Mouse (Mus musculus) erythroblast, embryonic 14.5 days (primary cell): ENCODE results near the gene Hnrnpa3. TPM values are rescaled to one million over a fixed set of nuclear protein-coding genes. Genes with fewer than 3 reads are reported as not detected.

Source experiments
- H3K27me3 ChIP-seq: 2 replicates; pipeline ENCODE4 v1.6.1; 2012; ENCODE audit warnings: inconsistent platforms; ENCODE audit not compliant: control insufficient read depth
- H3K36me3 ChIP-seq: 2 replicates; pipeline ENCODE4 v1.6.1; 2012; ENCODE audit warnings: mild to moderate bottlenecking, inconsistent platforms; ENCODE audit not compliant: control insufficient read depth
- H3K4me1 ChIP-seq: 2 replicates; pipeline ENCODE4 v1.6.1; 2012; ENCODE audit warnings: inconsistent platforms; ENCODE audit not compliant: control insufficient read depth
- H3K4me3 ChIP-seq: replicated peaks from 2 replicates; pipeline ENCODE3; 2012; ENCODE audit warnings: moderate library complexity, mild to moderate bottlenecking, inconsistent platforms
- H3K9me3 ChIP-seq: 2 replicates; pipeline ENCODE4 v1.6.1; 2012; ENCODE audit warnings: low read length, inconsistent platforms, mixed read lengths; ENCODE audit not compliant: control insufficient read depth
- GATA1 ChIP-seq: IDR thresholded peaks from 2 replicates; pipeline ENCODE4 v1.6.1; 2012; ENCODE audit warnings: low read length, inconsistent platforms, mixed read lengths
- TAL1 ChIP-seq: IDR thresholded peaks from 3 replicates; pipeline ENCODE4 v1.6.1; 2012; ENCODE audit warnings: low read length, inconsistent platforms, mixed read lengths
- polyA plus RNA-seq: library from polyadenylated mRNA; stranded (reverse); fragments of >175 nt; gene quantifications from 2 replicates; pipeline ENCODE4 v1.2.3, GENCODE M21; 2012

Gene Hnrnpa3
- polyA plus RNA-seq, 1 experiment: 16.1 TPM

GRCm38 (mm10) chr2:75670446-75671336 lies 11.6 kb downstream of the Hnrnpa3 start:
- TF ChIP-seq GATA1 (no peak), TAL1 (no peak)
- Histone ChIP-seq H3K27me3 (no peaks in the 10 kb centered on the region), H3K9me3 (no peaks in the 10 kb centered on the region), H3K36me3 (peaks cover 38% of the 10 kb centered on the region), H3K4me1 (peaks cover 11% of the 10 kb centered on the region), H3K4me3 (no peak overlapping the region)

- H3K4me1 ChIP-seq: peaks cover 11% of the 10 kb centered on the region
- no peak overlapping the region for H3K4me3 ChIP-seq
- H3K9me3 ChIP-seq: no peaks in the 10 kb centered on the region
- TF ChIP-seq TAL1: no peak
- no peak for TF ChIP-seq GATA1
- H3K36me3 ChIP-seq: peaks cover 40% of the 10 kb centered on the region
- no peaks in the 10 kb centered on the region for H3K27me3 ChIP-seq
Measured at GRCm38 (mm10) chr2:75671337-75671660, 12.2 kb downstream of the Hnrnpa3 start.

DNA sequence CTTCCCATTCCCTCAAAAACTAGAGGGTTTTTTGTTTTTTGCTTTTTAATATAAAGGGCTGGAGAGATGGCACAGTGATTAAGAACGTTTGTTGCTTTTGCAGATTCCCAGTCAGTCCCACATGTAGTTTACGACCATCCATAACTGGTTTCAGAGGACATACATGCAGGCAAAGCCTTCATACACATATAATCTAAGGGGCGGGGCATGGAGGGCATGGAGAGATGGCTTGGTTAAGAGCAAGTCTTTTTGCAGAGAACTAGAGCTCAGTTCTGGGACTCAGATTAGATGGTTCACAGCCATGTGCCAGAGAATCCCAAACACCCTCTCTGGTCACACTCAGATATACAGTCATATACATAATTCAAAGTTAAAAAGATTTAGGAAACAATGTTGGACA lies 13.5 kb downstream of the Hnrnpa3 start:
- Histone ChIP-seq H3K4me1 (peaks cover 11% of the 10 kb centered on the region), H3K36me3 (peaks cover 52% of the 10 kb centered on the region), H3K27me3 (no peaks in the 10 kb centered on the region), H3K4me3 (no peak overlapping the region), H3K9me3 (no peaks in the 10 kb centered on the region)
- TF ChIP-seq TAL1 (no peak), GATA1 (no peak)

GRCm38 (mm10) chr2:75676567-75676966 lies 17.5 kb downstream of the Hnrnpa3 start:
- Histone ChIP-seq H3K36me3 (peaks cover 80% of the 10 kb centered on the region), H3K9me3 (no peaks in the 10 kb centered on the region), H3K4me3 (no peak overlapping the region), H3K27me3 (no peaks in the 10 kb centered on the region), H3K4me1 (peaks cover 6% of the 10 kb centered on the region)
- TF ChIP-seq GATA1: no peak
- TF ChIP-seq TAL1: no peak

DNA sequence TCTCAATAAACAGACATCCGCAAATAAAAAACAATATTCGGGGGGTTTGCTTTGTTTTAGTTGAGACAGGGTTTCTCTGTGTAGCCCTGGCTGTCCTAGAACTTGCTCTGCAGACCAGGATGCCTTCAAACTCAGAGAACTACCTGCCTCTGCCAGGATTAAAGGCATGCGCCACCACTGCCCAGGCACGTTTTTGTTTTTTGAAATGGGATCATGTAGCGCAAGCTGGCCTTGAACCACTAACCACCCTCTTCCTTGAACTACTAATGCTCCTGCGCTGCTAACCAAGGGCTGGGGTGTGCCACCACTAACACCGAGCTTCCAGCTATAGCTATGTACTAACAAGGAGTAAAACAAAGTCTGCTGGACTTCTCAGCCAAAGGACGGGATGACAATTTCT lies 20.9 kb downstream of the Hnrnpa3 start:
- H3K9me3 ChIP-seq: no peaks in the 10 kb centered on the region
- H3K27me3 ChIP-seq: no peaks in the 10 kb centered on the region
- no peak overlapping the region for H3K4me3 ChIP-seq
- H3K36me3 ChIP-seq: peaks cover 82% of the 10 kb centered on the region
- TF ChIP-seq GATA1 (no peak), TAL1 (no peak)
- peaks cover 14% of the 10 kb centered on the region for H3K4me1 ChIP-seq

GRCm38 (mm10) chr2:75681439-75681838 lies 22.4 kb downstream of the Hnrnpa3 start:
- H3K27me3 ChIP-seq: no peaks in the 10 kb centered on the region
- H3K36me3 ChIP-seq: peaks cover 77% of the 10 kb centered on the region
- H3K4me3 ChIP-seq: no peak overlapping the region
- TF ChIP-seq GATA1: no peak
- TF ChIP-seq TAL1: no peak
- H3K4me1 ChIP-seq: peaks cover 24% of the 10 kb centered on the region
- no peaks in the 10 kb centered on the region for H3K9me3 ChIP-seq

DNA sequence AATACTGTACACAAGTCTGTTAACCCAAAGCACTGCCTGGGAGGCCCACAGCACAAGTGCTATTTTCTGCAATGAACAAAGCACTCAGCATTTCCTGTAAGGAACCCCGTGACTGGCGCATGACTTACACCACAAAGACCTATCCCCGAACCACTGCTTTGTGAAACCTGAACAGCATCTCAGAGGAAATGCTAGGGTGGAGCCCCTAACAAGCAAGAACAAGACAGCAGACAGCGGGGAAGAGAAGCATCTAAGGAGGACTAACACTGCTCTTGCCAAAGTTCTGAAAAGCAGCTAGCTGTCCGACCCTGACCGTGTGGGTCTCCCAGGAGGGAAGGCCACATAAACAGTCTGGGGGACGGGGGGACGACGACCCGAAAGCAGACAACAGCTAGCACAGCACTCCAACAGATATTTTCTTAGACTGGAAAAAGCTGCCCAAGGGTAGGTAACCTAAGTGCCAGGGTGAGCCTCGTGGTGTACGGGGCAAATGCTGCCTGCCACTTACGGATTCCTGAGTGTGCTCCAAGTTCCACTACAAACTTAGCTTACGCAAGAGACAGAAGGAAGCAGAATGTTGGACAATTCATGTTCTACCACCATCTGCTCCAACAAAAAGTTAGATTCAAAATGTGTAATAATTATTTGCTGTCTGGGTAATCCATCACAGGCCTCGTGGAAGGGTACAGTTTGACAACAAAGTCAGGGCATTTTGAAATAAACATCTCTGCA lies 24.1 kb downstream of the Hnrnpa3 start:
- Histone ChIP-seq H3K27me3 (no peaks in the 10 kb centered on the region), H3K36me3 (peaks cover 78% of the 10 kb centered on the region), H3K4me3 (no peak overlapping the region), H3K4me1 (peaks cover 35% of the 10 kb centered on the region), H3K9me3 (no peaks in the 10 kb centered on the region)
- TF ChIP-seq GATA1: no peak
- TF ChIP-seq TAL1: no peak

GRCm38 (mm10) chr2:75684526-75684925 lies 25.5 kb downstream of the Hnrnpa3 start:
- no peaks in the 10 kb centered on the region for H3K27me3 ChIP-seq
- H3K36me3 ChIP-seq: peaks cover 78% of the 10 kb centered on the region
- no peak overlapping the region for H3K4me3 ChIP-seq
- no peaks in the 10 kb centered on the region for H3K9me3 ChIP-seq
- H3K4me1 ChIP-seq: peaks cover 43% of the 10 kb centered on the region
- TF ChIP-seq TAL1 (no peak), GATA1 (no peak)

GRCm38 (mm10) chr2:75685458-75685861 lies 26.4 kb downstream of the Hnrnpa3 start:
- TF ChIP-seq GATA1: no peak
- TF ChIP-seq TAL1: no peak
- H3K36me3 ChIP-seq: peaks cover 77% of the 10 kb centered on the region
- H3K9me3 ChIP-seq: no peaks in the 10 kb centered on the region
- H3K4me3 ChIP-seq: no peak overlapping the region
- H3K4me1 ChIP-seq: peaks cover 48% of the 10 kb centered on the region
- no peaks in the 10 kb centered on the region for H3K27me3 ChIP-seq
